Mouse (Mus musculus) heart, postnatal 36 days (tissue): ENCODE data around the gene Adipoq. TPM values are rescaled to one million over a fixed set of nuclear protein-coding genes. Genes with fewer than 3 reads are reported as not detected.
A peak's percentile ranks its signal among the peaks of the same experiment; 100 is the strongest.

Experiments used
- DNase-seq, 2 experiments: peaks; one replicate each; pipeline ENCODE4 v3.0.0; 2021 to 2022
- intact Hi-C: fragments of 180-260 bp; cut with DNase I; formaldehyde crosslinking; loops from one replicate; pipeline ENCODE4 v1.15.1; 2025
- total RNA-seq, 2 experiments: library from RNA; stranded (reverse); gene quantifications; 2 replicates each; pipeline ENCODE4 v1.2.3; 2021

Gene Adipoq
- total RNA-seq, 2 experiments from 2014 or later = 3.7 to 11.8 TPM

GRCm38 (mm10) chr16:23113903-23114302 lies 32.4 kb upstream of the Adipoq start:
- intact Hi-C loops = no loop called here
- no peak for DNase-seq

- DNase-seq = no peak
- intact Hi-C loops = no loop called here
Observed at GRCm38 (mm10) chr16:23114339-23115171, 31.8 kb upstream of the Adipoq start.

GRCm38 (mm10) chr16:23115486-23115885 lies 30.9 kb upstream of the Adipoq start:
- no peak for DNase-seq
- intact Hi-C loops = no loop called here

- DNase-seq = no peak
- intact Hi-C loops = no loop called here
Observed at GRCm38 (mm10) chr16:23117173-23117572, 29.2 kb upstream of the Adipoq start.

GRCm38 (mm10) chr16:23122446-23122845 lies 23.9 kb upstream of the Adipoq start:
- no peak for DNase-seq
- intact Hi-C loops = loop anchor here (10.0 kb wide), 1 partner anchor 558 kb away; no protein-coding TSS in a partner anchor

- DNase-seq = no peak
- intact Hi-C loops = loop anchor here (10.0 kb wide), 1 partner anchor 558 kb away; no protein-coding TSS in a partner anchor
Observed at GRCm38 (mm10) chr16:23123104-23123503, 23.2 kb upstream of the Adipoq start.

- no peak for DNase-seq
- intact Hi-C loops = loop anchor here (10.0 kb wide), 1 partner anchor 560 kb away; no protein-coding TSS in a partner anchor
Observed at GRCm38 (mm10) chr16:23124398-23124797, 21.9 kb upstream of the Adipoq start.

GRCm38 (mm10) chr16:23127311-23127672 lies 19.0 kb upstream of the Adipoq start:
- DNase-seq = no peak
- intact Hi-C loops = loop anchor here (1.0 to 10.0 kb wide), 3 partner anchors 20 to 562 kb away; partner anchors contain the start of genes Dnajb11, Eif4a2 and Tbccd1

- DNase-seq = peak; percentile 96 to 97
- intact Hi-C loops = loop anchor here (1.0 to 10.0 kb wide), 3 partner anchors 21 to 563 kb away; partner anchors contain the start of genes Dnajb11, Eif4a2 and Tbccd1
Observed at GRCm38 (mm10) chr16:23127673-23128375, 18.5 kb upstream of the Adipoq start, which contains the start of gene Rfc4. TSS of gene Rfc4 (minus strand) at chr16:23127737.

- intact Hi-C loops = no loop called here
- no peak for DNase-seq
Observed at GRCm38 (mm10) chr16:23130303-23130702, 16.0 kb upstream of the Adipoq start.

GRCm38 (mm10) chr16:23132336-23132735 lies 14.0 kb upstream of the Adipoq start:
- intact Hi-C loops = no loop called here
- no peak for DNase-seq

GRCm38 (mm10) chr16:23135421-23136149 lies 10.8 kb upstream of the Adipoq start:
- intact Hi-C loops = loop anchor here (1.0 kb wide), 2 partner anchors 48 to 259 kb away; no protein-coding TSS in a partner anchor
- no peak for DNase-seq

GRCm38 (mm10) chr16:23136406-23136970 lies 9.8 kb upstream of the Adipoq start:
- intact Hi-C loops = no loop called here
- DNase-seq = no peak

- no peak for DNase-seq
- intact Hi-C loops = loop anchor here (10.0 kb wide), 1 partner anchor 754 kb away; the partner anchor contains the start of gene Sst
Observed at GRCm38 (mm10) chr16:23140911-23141310, 5.4 kb upstream of the Adipoq start.

- DNase-seq = no peak
- intact Hi-C loops = loop anchor here (10.0 kb wide), 1 partner anchor 750 kb away; the partner anchor contains the start of gene Sst
Observed at GRCm38 (mm10) chr16:23144326-23144725, 2.0 kb upstream of the Adipoq start.

GRCm38 (mm10) chr16:23145211-23145610 lies 1.1 kb upstream of the Adipoq start:
- no peak for DNase-seq
- intact Hi-C loops = loop anchor here (10.0 kb wide), 1 partner anchor 750 kb away; the partner anchor contains the start of gene Sst

- DNase-seq = no peak
- intact Hi-C loops = loop anchor here (10.0 kb wide), 1 partner anchor 746 kb away; the partner anchor contains the start of gene Sst
Observed at GRCm38 (mm10) chr16:23148936-23149335, 2.6 kb downstream of the Adipoq start.

- intact Hi-C loops = loop anchor here (10.0 kb wide), 1 partner anchor 745 kb away; the partner anchor contains the start of gene Sst
- no peak for DNase-seq
Observed at GRCm38 (mm10) chr16:23149396-23149795, 3.1 kb downstream of the Adipoq start.

- peak; percentile 34 to 37 for DNase-seq
- intact Hi-C loops = loop anchor here (1.0 to 5.0 kb wide), 3 partner anchors 73 to 252 kb away; partner anchors contain the start of gene St6gal1
Observed at GRCm38 (mm10) chr16:23151423-23151822, 5.1 kb downstream of the Adipoq start.

- no peak for DNase-seq
- intact Hi-C loops = loop anchor here (5.0 kb wide), 1 partner anchor 178 kb away; no protein-coding TSS in a partner anchor
Observed at GRCm38 (mm10) chr16:23154261-23154660, 7.9 kb downstream of the Adipoq start.
